Mouse (Mus musculus) small intestine, adult 2 months (tissue): ENCODE data around the gene Rimkla.

Experiments
- CTCF ChIP-seq: fragments of 200-500 bp; IDR thresholded peaks from 2 replicates; pipeline ENCODE4 v1.5.1; 2012; ENCODE audit warnings: low read depth, mild to moderate bottlenecking, control low read depth, inconsistent platforms, low read length, moderate library complexity, mixed read lengths; ENCODE audit not compliant: insufficient replicate concordance, insufficient read length; ENCODE audit errors: extremely low read depth
- POLR2A ChIP-seq: fragments of 200-500 bp; IDR thresholded peaks from 2 replicates; pipeline ENCODE4 v1.6.1; 2012; ENCODE audit warnings: low read depth, mild to moderate bottlenecking, control low read depth, inconsistent platforms, low read length, moderate library complexity

DNA sequence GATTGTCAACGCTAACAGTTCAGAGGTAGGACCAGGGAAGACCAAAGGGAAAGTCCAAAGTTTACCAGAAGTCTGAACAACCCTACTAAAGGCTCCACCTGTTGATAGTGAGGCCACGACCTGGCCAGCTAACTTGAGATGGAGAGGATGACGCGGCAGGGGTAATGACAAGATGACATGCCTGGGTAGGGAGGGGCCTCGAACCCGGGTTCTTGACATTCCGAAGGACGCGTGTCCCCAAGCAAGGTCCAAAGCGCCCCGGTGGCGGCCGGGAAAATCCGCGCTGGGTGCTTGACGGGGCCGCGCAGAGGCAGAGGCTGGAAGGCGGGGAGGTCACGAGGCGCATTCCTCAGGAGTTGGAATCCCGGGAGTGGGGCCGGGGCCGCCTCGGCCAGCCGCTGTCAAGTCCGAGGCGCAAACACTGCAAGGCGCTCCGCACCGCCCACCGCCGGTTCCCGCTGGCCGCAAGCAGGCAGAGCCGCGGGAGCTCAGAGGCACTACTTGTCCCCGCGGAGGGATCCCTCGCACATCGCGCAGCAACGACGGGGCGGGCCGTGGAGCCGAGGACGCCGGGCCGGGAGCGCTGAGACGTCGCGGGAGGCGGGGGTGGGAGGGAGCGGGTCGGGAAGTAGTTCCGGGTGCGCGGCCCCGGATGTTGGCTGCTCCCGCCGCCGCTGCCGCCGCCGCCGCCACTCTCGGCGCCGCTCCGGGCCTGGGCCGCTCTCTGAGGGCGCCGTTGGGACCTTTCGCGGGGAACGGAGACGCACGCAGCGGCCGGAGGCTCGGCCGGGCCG, 46.8 kb upstream of the Rimkla start, which contains the start of gene Frg2f1:
- TF ChIP-seq CTCF (no peak), POLR2A (no peak)
